Mouse (Mus musculus) neutrophil, adult 5-6 weeks (primary cell): ENCODE measurements around the gene Mau2. TPM values are rescaled to one million over a fixed set of nuclear protein-coding genes. Genes with fewer than 3 reads are reported as not detected.

Source experiments
- ATAC-seq: fragments of 151-379, 151-347 bp; 2 replicates; pipeline ENCODE4 v1.8.0; 2017; ENCODE audit warnings: mild to moderate bottlenecking, moderate TSS enrichment; ENCODE audit not compliant: insufficient number of reproducible peaks, poor library complexity, low FRiP score, severe bottlenecking; ENCODE audit errors: extremely low read depth
- total RNA-seq: library from RNA; stranded (forward); fragments of 200-1000 nt; gene quantifications from 2 replicates; pipeline ENCODE4 v1.2.3, GENCODE M21; 2017

The Mau2 gene
- total RNA-seq, 1 experiment from 2014 or later = 111 TPM

GRCm38 (mm10) chr8:69987744-69988143 is 54.8 kb downstream of the Mau2 start:
- ATAC-seq = no peak

GRCm38 (mm10) chr8:69984876-69985553 is 57.5 kb downstream of the Mau2 start:
- ATAC-seq = peak; percentile 13; the same call in 1 of the 2 replicates

DNA sequence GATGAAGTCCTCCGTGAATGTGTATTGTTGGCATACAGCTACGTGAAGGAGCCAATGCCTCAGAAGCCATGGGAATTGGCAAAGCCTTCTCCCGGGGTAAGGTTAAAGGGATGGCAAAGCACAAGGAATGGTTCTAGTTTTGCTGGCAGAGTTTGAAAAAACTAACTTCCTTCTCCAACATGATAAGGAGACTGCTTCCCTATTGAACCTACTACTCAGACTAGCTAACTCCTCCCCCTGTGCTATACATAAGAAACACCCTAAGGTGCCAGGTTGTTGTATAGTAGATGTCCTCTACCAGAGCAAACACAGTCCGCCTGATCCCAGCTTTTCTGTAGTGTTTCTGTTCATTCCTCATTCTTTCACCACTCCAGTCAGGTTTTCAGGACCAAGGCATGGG is 64.1 kb downstream of the Mau2 start:
- no peak for ATAC-seq

DNA sequence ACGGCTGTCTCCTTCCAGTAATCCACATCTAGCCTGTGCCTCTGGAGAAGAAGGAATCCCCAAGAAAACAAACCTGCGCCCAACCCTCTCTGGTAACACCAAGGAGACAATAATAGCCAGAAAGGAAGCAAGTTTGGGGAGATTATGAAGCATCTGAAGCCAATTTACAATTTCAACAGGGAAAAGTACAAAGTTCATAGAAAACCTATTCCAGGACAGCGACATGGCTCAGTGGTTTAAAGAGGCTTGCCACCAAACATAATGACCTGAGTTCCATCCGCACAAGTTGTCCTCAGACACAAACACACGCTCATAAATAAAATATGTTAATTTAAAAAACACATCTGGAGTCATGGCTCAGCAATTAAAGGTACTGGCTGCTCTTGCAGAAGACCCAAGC is 67.7 kb downstream of the Mau2 start:
- no peak for ATAC-seq

DNA sequence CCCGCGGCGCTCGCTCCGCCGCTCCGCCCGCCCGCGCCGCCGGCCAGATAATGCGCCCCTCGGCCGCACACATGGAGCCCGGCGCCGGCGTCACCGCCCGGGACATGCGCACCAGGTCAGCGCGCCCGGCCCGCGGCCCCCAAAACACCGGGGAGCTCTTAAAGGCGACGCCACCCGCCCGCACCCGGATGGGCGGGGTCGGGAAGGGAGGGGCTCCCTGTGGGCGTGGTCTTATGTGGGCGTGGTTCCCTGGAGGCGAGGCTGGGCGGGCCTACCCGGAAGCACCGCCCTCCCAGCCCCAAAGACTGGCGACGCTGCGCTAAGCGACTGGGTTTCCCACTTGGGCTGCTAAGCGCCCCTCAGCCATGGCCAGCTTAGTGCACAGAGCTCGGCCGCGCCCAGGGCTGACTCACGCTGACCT is 68.3 kb downstream of the Mau2 start:
- ATAC-seq = peak; percentile 85

DNA sequence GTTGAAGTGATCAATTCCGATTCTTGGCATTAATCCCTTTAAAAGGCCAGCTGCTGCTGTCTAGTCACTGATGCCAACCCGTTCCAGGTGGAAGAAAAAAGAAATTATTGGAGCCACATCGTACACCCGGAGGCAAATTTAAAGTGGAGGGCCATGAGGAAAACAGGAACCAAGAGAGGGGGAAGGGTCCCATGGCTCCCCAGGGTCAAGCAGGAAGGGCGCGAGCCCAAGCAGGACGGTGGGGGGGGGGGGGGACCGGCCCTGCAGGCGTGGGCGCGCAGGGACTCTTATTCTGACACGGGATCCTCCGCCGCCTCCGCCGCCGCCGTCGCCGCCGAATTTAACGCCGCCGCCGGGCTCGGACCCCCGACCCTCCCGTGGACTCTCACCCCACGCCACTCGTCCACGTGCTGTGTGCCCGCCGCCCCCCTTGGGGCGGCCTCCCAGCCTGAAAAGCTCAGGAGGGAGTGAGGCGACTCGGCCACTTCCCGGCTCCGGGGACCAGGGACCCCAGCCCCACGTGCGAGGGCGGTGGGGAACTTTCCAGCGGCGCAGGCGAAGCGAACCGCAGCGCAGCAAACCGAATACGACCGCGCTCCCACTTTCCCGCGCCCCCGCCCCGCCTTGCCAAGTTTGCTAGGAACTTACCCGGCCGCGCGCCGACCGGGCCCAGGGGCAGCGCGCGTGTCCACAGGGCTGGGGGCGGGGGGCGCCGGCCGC is 68.9 kb downstream of the Mau2 start:
- no peak for ATAC-seq

DNA sequence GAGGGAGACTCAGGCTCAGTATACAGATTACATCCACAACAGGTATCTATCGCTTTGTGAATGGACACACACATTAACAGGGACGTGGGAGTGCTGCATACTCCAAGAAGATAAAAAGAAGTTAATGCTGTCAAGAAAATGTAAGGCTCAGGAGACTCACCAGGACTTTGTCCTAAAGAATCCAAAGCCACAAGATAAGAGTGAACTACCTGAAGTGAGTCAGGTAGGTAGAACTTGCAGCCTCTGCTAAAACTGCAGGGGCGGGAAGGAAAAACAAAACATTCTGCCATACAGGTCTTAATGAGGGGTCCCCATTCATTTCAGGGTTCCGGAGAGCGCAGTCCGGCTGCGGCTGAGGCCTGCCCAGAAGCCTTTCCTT is 69.5 kb downstream of the Mau2 start:
- ATAC-seq = no peak

DNA sequence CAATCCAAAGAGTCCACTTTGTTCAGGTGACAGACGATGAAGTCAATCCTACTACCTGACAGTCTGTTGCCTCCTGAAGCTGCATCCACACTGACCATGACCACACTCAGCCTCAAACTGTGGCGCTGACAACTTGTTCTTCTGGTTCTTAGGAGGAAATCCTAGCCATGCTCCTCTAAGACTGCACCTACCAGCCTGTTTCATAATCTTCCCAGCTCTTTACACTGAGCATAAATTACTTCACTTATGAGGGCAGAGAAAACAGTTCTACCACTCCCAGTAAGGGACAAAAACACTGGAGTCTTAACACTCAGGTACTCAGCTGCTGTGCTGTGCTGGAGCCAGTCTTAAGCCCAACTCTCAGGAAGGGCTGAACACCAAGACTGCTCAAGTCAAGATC is 71.7 kb downstream of the Mau2 start:
- no peak for ATAC-seq

- ATAC-seq = no peak
Observed at GRCm38 (mm10) chr8:69967291-69967933, 75.1 kb downstream of the Mau2 start.

Other genes starting within 250 kb of the Mau2 start
- gene Gmip, start 234.1 kb downstream of the Mau2 start, total RNA-seq = 265 and 326 TPM in 2 replicates
- gene Lpar2, start 220.3 kb downstream of the Mau2 start, total RNA-seq = 3.7 and 4.7 TPM in 2 replicates
- 5.8 and 9.8 TPM in 2 replicates for gene Pbx4, start 210.2 kb downstream of the Mau2 start, total RNA-seq
- not detected in 2 replicates for gene Cilp2, start 155.0 kb downstream of the Mau2 start, total RNA-seq
- gene Tssk6, start 140.6 kb downstream of the Mau2 start, total RNA-seq = 0.93 and 1.7 TPM in 2 replicates
- 55.9 and 58.3 TPM in 2 replicates for gene Ndufa13, start 140.2 kb downstream of the Mau2 start, total RNA-seq
- 0.61 TPM in 1 of 2 replicates, not detected in the other for gene Yjefn3, start 140.0 kb downstream of the Mau2 start, total RNA-seq
- 52.6 and 64.2 TPM in 2 replicates for gene Gatad2a, start 46.4 kb downstream of the Mau2 start, total RNA-seq
- gene Sugp1, start 79 bp upstream of the Mau2 start, total RNA-seq = 46.8 and 51.9 TPM in 2 replicates
- gene Tm6sf2, start 30.2 kb upstream of the Mau2 start, total RNA-seq = 0.74 and 0.93 TPM in 2 replicates
- gene Hapln4, start 40.7 kb upstream of the Mau2 start, total RNA-seq = not detected in 2 replicates
- gene Ncan, start 78.1 kb upstream of the Mau2 start, total RNA-seq = not detected in 2 replicates
- 4.7 and 5.2 TPM in 2 replicates for gene Nr2c2ap, start 88.6 kb upstream of the Mau2 start, total RNA-seq
- gene Rfxank, start 96.4 kb upstream of the Mau2 start, total RNA-seq = 17.1 and 18.7 TPM in 2 replicates
- gene Borcs8, start 96.8 kb upstream of the Mau2 start, total RNA-seq = 55.7 and 63.4 TPM in 2 replicates
- 0.70 and 0.86 TPM in 2 replicates for gene Mef2b, start 97.0 kb upstream of the Mau2 start, total RNA-seq
- 6.8 and 15.2 TPM in 2 replicates for gene Tmem161a, start 129.6 kb upstream of the Mau2 start, total RNA-seq
- 3.2 and 5.0 TPM in 2 replicates for gene Slc25a42, start 169.6 kb upstream of the Mau2 start, total RNA-seq
- 39.7 and 43.2 TPM in 2 replicates for gene Sugp2, start 191.5 kb upstream of the Mau2 start, total RNA-seq
- gene Armc6, start 191.7 kb upstream of the Mau2 start, total RNA-seq = 5.8 and 6.9 TPM in 2 replicates
- 4.4 and 6.3 TPM in 2 replicates for gene Homer3, start 240.1 kb upstream of the Mau2 start, total RNA-seq